Mouse (Mus musculus) limb, embryonic 12.5 days (tissue): ENCODE measurements around the gene Prr19. TPM values are rescaled to one million over a fixed set of nuclear protein-coding genes. Genes with fewer than 3 reads are reported as not detected.
"Not testable (repeated sequence)": the region's sequence is repeated elsewhere in the genome, so short reads cannot be mapped to it uniquely, and the experiment has no call there.

Experiments used
- ATAC-seq: fragments of 200-750 bp; cut with Nextera tagmentation; 2 replicates; pipeline ENCODE4 v1.8.0; 2017; ENCODE audit warnings: low read depth, moderate TSS enrichment; ENCODE audit not compliant: insufficient number of reproducible peaks, insufficient read depth, low FRiP score, low TSS enrichment
- H3K27ac ChIP-seq: fragments of 300-500 bp; sonication (generic); 2 replicates; pipeline ENCODE4 v1.5.1; 2016; ENCODE audit warnings: mild to moderate bottlenecking, moderate library complexity
- H3K27me3 ChIP-seq: fragments of 300-500 bp; sonication (generic); 2 replicates; pipeline ENCODE4 v1.6.1; 2016; ENCODE audit warnings: mild to moderate bottlenecking, moderate library complexity
- H3K36me3 ChIP-seq: fragments of 300-500 bp; sonication (generic); 2 replicates; pipeline ENCODE4 v1.6.1; 2016; ENCODE audit warnings: mild to moderate bottlenecking, moderate library complexity
- H3K4me1 ChIP-seq: fragments of 300-500 bp; sonication (generic); replicated peaks from 2 replicates; pipeline ENCODE4 v1.6.1; 2016
- H3K4me2 ChIP-seq: fragments of 300-500 bp; sonication (generic); 2 replicates; pipeline ENCODE4 v1.6.1; 2016; ENCODE audit warnings: mild to moderate bottlenecking, moderate library complexity
- H3K4me3 ChIP-seq: fragments of 300-500 bp; sonication (generic); replicated peaks from 2 replicates; pipeline ENCODE4 v1.5.1; 2016; ENCODE audit warnings: mild to moderate bottlenecking
- H3K9ac ChIP-seq: fragments of 300-500 bp; sonication (generic); replicated peaks from 2 replicates; pipeline ENCODE4 v1.6.1; 2016; ENCODE audit warnings: mild to moderate bottlenecking, moderate library complexity
- H3K9me3 ChIP-seq: fragments of 300-500 bp; sonication (generic); 2 replicates; pipeline ENCODE4 v1.6.1; 2016; ENCODE audit warnings: mild to moderate bottlenecking, moderate library complexity
- WGBS: fragments of 180-500 bp; shearing (Covaris S2); methylation state at CpG from one replicate; pipeline ENCODE4 v1.1.7; 2016; 5-methylcytosine and 5-hydroxymethylcytosine counted together
- polyA plus RNA-seq: library from polyadenylated mRNA; unstranded; fragments of >200 nt; fragmentation: Nextera tagmentation; extraction: Ambion mirVana; gene quantifications from 2 replicates; pipeline ENCODE4 v1.2.1, GENCODE M21; 2016

The Prr19 gene
- polyA plus RNA-seq, 1 experiment from 2014 or later = 0.66 TPM

DNA sequence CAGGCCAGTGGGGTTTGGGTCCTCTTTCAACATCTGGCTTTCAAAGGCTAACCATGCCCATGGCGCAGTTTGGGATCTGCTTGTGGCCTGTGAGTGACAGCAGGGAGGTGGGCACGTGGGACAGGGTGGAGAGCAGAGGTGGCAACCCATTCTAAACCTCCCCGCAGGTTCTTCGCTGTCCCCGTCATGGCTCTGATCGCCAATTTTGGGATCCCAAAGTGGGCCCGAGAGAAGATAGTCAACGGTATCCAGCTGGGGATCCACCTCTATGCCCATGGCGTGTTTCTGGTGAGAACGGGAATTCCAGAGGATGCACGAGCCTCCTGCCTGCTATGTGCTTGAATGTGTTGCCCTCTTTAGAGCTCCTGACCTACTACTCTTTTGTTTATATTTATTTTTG is 10.0 kb downstream of the Prr19 start:
- no peaks in the 10 kb centered on the region for H3K9me3 ChIP-seq
- H3K4me2 ChIP-seq = no peak overlapping the region
- no peak overlapping the region for H3K27ac ChIP-seq
- H3K27me3 ChIP-seq = peaks cover 84% of the 10 kb centered on the region
- H3K9ac ChIP-seq = no peak overlapping the region
- no peak for ATAC-seq
- WGBS = 85% methylated on average over 11 of the region's 11 CpGs
- H3K4me3 ChIP-seq = no peak overlapping the region
- no peaks in the 10 kb centered on the region for H3K36me3 ChIP-seq
- peaks cover 16% of the 10 kb centered on the region for H3K4me1 ChIP-seq

DNA sequence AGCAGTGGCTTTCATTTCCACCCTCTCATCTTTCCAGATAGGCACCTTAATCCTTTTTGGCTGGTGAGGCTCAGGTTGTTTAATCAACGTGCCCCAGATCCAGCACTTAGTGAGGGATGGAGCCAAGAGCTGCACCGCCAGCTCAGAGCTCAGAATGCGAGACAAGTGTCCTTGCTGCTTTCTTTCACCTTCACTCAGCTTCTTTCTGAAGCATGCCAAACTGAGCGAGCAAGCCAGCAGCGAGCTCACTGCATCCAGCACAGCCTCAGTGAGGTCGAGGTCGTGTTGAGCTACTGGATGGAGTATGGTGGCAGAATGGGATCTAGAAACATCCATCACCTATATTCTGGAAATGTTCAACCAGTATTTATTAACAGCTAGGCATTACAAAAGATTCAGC is 12.1 kb downstream of the Prr19 start:
- Histone ChIP-seq H3K27ac (no peak overlapping the region), H3K27me3 (peaks cover 70% of the 10 kb centered on the region), H3K9me3 (no peaks in the 10 kb centered on the region), H3K9ac (no peak overlapping the region), H3K4me1 (peaks cover 23% of the 10 kb centered on the region), H3K36me3 (no peaks in the 10 kb centered on the region), H3K4me3 (no peak overlapping the region), H3K4me2 (no peak overlapping the region)
- WGBS = 43% methylated on average over 7 of the region's 7 CpGs
- no peak for ATAC-seq

DNA sequence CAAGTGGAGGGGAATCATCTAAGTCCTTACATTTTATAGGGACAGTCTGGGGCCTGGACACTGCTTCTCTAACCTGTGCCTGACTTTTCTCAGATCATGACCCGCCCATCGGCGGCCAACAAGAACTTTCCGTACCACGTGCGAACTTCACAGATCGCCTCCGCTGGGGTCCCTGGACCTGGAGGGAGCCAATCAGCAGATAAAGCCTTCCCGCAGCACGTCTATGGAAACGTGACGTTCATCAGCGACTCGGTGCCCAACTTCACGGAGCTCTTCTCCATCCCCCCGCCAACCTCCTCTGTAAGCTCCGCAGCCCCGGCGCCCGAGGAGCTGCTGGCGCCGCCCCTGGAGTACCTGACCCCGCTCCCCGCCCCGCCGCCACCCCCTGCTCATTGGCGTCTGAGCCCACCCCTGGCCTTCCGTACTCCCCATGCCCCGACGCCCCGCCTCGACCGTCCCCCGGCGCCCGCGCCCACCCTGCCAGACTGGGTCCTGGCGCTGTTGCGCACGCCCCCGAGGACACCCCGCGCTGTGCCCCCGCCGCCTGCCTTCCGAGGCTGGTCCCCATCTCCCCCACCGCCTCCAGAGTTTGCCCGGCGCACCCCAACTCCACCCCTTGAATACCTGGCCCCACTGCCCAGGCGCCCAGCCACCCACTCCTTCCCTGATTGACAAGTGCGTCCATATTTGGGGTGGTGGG is 13.5 kb downstream of the Prr19 start:
- no peak overlapping the region for H3K27ac ChIP-seq
- no peak for ATAC-seq

DNA sequence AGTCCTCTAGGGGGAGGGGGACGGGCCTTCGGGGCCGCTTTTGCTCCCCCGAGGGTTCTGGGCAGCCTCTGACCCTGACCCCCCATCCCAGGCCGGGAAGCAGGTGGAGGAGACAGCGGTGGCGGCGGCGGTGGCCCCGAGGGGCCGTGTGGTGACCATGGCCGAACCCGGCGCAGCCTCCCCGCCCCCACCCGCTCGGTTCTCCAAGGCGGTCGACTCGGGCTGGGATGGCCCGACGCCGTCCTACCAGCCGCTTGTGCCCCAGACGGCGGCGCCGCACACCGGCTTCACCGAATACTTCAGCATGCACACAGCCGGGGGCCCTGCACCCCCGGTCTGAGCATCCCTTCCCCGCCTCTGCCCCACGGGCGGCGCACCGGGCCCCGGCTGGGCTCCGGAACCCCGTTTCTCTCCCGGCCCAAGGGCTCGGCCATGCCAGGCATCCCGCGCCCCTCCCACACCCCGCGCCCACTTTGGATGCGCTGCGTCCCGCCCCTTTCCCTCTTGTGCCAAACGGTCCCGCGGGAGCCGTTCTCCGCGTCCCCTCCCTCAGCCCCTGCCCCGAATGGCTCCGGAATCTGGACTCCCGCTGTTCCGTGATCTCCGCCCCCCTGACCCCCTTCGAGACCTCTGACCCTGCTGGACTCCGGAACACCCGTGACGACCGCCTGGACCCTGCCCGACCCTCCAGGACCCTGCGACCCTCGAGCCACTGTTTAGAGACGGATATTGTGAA is 14.3 kb downstream of the Prr19 start:
- no peaks in the 10 kb centered on the region; the same call in 1 of the 2 replicates for H3K36me3 ChIP-seq
- no peaks in the 10 kb centered on the region for H3K9me3 ChIP-seq
- WGBS = under 1% methylated on average over 68 of the region's 69 CpGs
- peak overlapping the region; percentile 81 for H3K4me2 ChIP-seq
- peaks cover 23% of the 10 kb centered on the region for H3K4me1 ChIP-seq
- H3K4me3 ChIP-seq = peak overlapping the region; percentile 49
- H3K9ac ChIP-seq = peak overlapping the region; percentile 53
- ATAC-seq = no peak
- peaks cover 53% of the 10 kb centered on the region for H3K27me3 ChIP-seq
- H3K27ac ChIP-seq = no peak overlapping the region

More for the DNA sequence above, 13.5 kb downstream of the Prr19 start:
- Histone ChIP-seq H3K4me2 (peak overlapping the region; percentile 81), H3K4me3 (peak overlapping the region; percentile 49), H3K9me3 (no peaks in the 10 kb centered on the region), H3K27me3 (peaks cover 55% of the 10 kb centered on the region), H3K36me3 (no peaks in the 10 kb centered on the region), H3K4me1 (peaks cover 23% of the 10 kb centered on the region), H3K9ac (peak overlapping the region; percentile 53)
- WGBS = 2% methylated on average over 51 of the region's 51 CpGs

DNA sequence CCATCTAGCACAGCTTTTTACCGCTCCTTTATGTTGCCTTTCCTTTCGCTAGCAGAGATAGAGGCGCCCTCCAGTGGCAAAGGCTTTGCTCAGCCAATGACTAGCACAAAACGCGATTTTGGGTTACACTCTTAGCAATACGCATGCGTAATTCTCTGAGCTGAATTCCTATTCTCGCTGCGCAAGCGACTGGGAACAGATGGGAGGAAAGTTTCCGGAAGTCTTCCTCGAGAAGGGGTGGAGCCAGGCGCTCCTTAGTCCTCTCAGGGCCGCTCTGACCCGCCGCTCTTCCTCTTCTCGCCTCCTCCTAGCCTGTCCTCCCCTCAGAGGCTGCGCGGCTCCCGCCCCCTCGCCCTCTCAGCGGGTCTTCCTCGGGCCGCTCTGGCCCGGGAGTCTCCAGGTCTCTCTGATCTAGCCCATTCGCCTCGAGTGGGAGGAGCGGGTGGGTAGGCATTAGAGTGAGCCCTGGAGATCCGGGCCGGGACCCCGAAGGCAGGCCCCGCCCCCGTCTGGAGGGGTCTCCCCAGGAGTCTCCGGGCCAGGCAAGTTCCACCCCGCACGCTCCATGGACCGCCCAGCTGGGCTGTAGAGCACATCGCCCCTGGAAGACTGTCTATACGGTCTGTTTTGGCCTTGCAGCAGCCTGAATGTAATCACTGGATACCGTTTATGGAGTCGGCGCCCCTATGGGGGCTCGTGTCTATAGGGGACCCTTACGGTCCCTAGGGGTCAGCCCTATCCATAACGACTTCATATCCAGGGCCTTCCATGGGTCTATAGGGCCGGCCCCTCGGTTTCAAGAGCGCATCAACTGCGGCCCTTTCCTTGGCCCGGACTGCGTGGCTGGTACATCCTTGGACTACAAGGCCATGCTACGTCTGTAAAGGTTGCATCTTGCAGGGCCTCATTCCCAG is 15.6 kb downstream of the Prr19 start, which contains the start of gene Megf8:
Megf8 (plus strand) TSS at position 633 of the 914 bp plus-strand sequence.
- ATAC-seq = peak; percentile 99
- Histone ChIP-seq H3K4me3 (peak within 1 kb of the TSS; percentile 65), H3K4me2 (peak within 1 kb of the TSS; percentile 98), H3K4me1 (peaks cover 31% of the 10 kb centered on the region), H3K27me3 (peaks cover 43% of the 10 kb centered on the region), H3K27ac (peak within 1 kb of the TSS; percentile 81), H3K9ac (peak within 1 kb of the TSS; percentile 84), H3K36me3 (no peaks in the 10 kb centered on the region; the same call in 1 of the 2 replicates), H3K9me3 (no peaks in the 10 kb centered on the region)
- WGBS = under 1% methylated on average over 52 of the region's 52 CpGs

DNA sequence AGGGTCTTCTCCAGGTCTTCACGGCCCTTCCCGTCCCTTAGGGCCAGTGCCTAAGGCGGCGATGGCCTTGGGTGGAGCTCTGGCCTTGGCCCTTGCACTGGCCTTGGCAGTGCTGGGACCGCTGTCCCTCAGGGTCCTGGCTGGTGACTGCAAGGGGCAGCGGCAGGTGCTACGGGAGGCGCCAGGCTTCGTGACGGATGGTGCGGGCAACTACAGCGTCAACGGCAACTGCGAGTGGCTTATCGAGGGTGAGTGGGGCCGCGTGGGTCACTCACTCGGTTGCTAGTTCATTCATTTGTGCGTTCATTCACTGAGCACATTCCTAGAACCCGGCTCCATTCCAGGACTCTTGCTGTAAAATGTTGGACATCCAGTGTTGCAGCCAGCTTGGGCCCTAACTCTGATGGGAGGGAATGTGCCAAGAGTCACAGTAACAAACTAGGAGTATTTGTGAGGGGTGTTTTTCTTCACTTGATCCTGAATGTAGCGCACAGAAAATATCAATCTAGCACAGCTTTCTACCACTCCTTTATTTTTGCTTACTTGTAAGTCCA is 16.3 kb downstream of the Prr19 start:
- H3K4me2 ChIP-seq = peak overlapping the region; percentile 98
- peak overlapping the region; percentile 65 for H3K4me3 ChIP-seq
- H3K4me1 ChIP-seq = peaks cover 33% of the 10 kb centered on the region
- WGBS = 13% methylated on average over 21 of the region's 21 CpGs
- H3K36me3 ChIP-seq = no peaks in the 10 kb centered on the region; the same call in 1 of the 2 replicates
- peak overlapping the region; percentile 81 for H3K27ac ChIP-seq
- no peaks in the 10 kb centered on the region for H3K9me3 ChIP-seq
- H3K9ac ChIP-seq = peak overlapping the region; percentile 84
- peaks cover 35% of the 10 kb centered on the region for H3K27me3 ChIP-seq
- no peak for ATAC-seq

DNA sequence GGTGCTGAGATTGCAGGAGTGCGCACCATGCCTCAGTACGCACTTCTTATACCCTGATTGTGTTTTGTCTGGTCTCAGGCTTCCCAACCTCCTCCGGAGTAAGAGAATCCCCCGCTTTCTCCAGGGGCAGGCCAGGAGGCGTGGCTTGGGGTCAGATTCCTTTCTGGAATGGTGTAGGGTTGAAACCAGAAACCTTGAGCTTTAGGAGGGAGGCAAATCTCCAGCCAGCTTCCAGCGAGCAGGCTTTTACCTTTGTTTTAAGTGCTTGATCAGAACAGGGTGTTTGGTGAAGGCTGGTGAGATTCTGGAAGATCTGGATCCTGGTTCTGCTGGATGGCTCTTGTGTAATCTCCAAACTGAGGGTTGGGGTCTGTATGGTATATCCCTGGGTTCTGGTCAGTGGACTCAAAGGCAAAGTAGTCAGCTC is 20.9 kb downstream of the Prr19 start:
- 2% methylated on average over 6 of the region's 6 CpGs for WGBS
- Histone ChIP-seq H3K9me3 (no peaks in the 10 kb centered on the region), H3K27me3 (no peaks in the 10 kb centered on the region), H3K4me2 (peak overlapping the region; percentile 49), H3K4me3 (peak overlapping the region; percentile 29), H3K36me3 (peaks cover 12% of the 10 kb centered on the region; the same call in 1 of the 2 replicates), H3K4me1 (peaks cover 24% of the 10 kb centered on the region), H3K27ac (peak overlapping the region; percentile 97), H3K9ac (peak overlapping the region; percentile 50)
- peak; percentile 87 for ATAC-seq

DNA sequence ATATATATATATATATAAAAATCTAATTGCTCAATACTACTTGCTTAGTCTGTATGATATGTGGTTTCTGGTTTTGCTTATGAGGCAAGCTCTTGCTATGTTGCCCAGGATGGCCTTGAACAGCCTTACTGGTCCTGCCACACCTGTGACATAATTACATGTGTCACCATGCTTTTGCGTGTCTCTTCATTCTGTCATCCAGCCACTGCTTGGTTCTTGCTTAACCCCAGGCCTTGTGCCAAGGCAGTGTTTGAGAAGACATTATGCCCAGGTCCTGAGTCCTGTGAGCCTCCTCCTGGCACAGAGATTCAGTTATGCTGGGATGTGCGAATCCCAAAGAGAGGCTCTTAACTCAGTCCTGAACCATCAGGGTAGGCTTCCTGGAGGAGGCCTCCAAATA is 22.0 kb downstream of the Prr19 start:
- WGBS = 85% methylated on average over 2 of the region's 2 CpGs
- Histone ChIP-seq H3K27ac (peak overlapping the region; percentile 53), H3K9ac (no peak overlapping the region), H3K4me3 (no peak overlapping the region), H3K4me2 (no peak overlapping the region), H3K36me3 (peaks cover 22% of the 10 kb centered on the region; the same call in 1 of the 2 replicates), H3K27me3 (no peaks in the 10 kb centered on the region), H3K9me3 (no peaks in the 10 kb centered on the region), H3K4me1 (peaks cover 16% of the 10 kb centered on the region)
- no peak for ATAC-seq

DNA sequence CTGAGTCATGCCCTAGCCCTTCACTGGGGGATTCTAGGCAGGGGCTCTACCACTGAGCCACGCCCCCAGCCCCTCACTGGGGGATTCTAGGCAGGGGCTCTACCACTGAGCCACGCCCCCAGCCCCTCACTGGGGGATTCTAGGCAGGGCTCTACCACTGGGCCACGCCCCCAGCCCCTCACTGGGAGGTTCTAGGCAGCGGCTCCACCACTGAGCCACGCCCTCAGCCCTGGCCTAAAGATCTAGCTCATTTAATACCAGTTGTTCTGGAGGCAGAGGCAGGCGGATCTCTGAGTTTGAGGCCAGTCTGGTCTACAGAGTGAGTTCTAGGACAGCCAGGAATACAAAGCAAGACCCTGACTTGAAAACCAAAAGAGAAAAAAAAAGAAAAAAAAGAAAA is 24.2 kb downstream of the Prr19 start:
- not testable (repeated sequence) for H3K27ac ChIP-seq, ATAC-seq, H3K9me3 ChIP-seq, H3K4me3 ChIP-seq, H3K27me3 ChIP-seq, H3K4me2 ChIP-seq, H3K9ac ChIP-seq
- peaks cover 44% of the 10 kb centered on the region for H3K36me3 ChIP-seq
- peaks cover 16% of the 10 kb centered on the region for H3K4me1 ChIP-seq
- WGBS = 96% methylated on average over 6 of the region's 6 CpGs

DNA sequence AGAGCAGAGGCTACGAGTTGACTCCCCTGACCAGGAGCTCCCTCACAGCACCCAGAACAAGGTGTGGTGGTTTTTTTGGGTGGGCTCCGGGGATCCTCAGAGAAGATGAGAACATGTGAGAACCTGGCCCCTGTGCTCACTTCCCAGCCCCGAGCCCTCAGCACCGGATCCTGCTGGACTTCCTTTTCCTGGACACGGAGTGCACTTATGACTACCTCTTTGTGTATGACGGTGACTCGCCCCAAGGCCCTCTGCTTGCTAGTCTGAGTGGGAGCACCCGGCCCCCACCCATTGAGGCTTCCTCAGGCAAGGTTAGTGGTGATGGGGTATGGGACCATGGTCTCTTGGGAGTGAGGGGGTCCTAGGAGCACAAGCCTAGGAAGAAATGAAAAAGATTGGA is 25.0 kb downstream of the Prr19 start:
- no peaks in the 10 kb centered on the region for H3K9me3 ChIP-seq
- H3K36me3 ChIP-seq = peaks cover 52% of the 10 kb centered on the region
- H3K27me3 ChIP-seq = no peaks in the 10 kb centered on the region
- ATAC-seq = no peak
- WGBS = 89% methylated on average over 8 of the region's 8 CpGs
- no peak overlapping the region for H3K9ac ChIP-seq
- no peak overlapping the region for H3K4me3 ChIP-seq
- H3K27ac ChIP-seq = no peak overlapping the region
- H3K4me2 ChIP-seq = no peak overlapping the region
- peaks cover 14% of the 10 kb centered on the region for H3K4me1 ChIP-seq
